8 mouse cellular contexts compared by ENCODE assay signal in the genomic region with DNA sequence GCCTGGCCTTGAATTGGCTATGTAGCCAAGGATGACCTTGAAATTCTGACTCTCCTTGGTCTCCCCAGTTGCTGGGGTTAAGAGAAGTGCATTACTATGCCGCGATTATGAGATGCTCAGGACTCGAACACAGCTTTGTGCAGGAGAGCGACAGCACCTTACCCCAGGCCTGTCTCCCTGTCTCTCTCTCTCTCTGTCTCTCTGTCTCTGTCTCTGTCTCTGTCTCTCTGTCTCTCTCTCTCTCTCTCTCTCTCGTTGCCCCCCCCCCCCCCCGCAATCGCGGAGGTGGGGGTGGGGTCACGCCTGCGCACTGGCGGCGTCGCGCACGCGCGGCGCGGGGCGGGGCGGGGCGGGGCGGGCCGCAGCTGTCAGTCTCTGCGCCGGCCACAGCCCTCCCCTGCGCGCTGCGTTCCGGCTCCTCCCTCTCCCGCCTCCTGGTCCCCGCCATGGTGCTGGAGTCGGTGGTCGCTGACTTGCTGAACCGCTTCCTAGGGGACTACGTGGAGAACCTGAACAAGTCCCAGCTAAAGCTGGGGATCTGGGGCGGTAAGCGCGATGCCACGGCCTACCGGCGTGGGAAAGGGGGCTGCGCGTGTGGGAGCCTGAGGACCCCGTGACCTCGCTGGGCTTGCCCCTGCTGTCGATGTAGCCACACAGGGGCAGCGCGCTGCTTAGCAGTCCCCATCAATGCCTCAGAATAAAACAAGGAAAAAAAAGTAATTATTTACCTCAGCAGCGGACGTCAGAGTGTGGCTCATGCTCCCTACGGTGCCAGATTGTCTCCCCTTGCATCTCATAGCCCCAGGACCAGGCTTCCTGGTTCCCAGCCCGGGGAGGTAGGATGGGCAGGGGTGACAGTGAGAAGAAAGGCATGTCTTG. TPM values are rescaled to one million over a fixed set of nuclear protein-coding genes. Genes with fewer than 3 reads are reported as not detected.
DNase-seq lines count a peak whose midpoint lies in the region; ATAC-seq lines count a peak whose summit lies in the region.

Gene Vps13c, plus strand, starts transcription at position 416 of the 879 bp plus-strand sequence.

- H3K27ac ChIP-seq in hindbrain, embryonic 11.5 days (ENCODE audit: low read depth, low read length) = peak within 1 kb of the TSS; percentile 83

- H3K4me3 ChIP-seq in hindbrain, embryonic 11.5 days (ENCODE audit: low read depth, low read length) = peak within 1 kb of the TSS; percentile 70

- H3K36me3 ChIP-seq in hindbrain, embryonic 11.5 days (ENCODE audit: control insufficient read depth, insufficient read depth, low read length) = no peaks in the 10 kb centered on the region

- ATAC-seq in hindbrain, embryonic 11.5 days (ENCODE audit: low FRiP score) = peak; percentile 98

- no peaks in the 10 kb centered on the region for H3K9me3 ChIP-seq in hindbrain, embryonic 11.5 days (ENCODE audit: control insufficient read depth, low read length)

- H3K27me3 ChIP-seq in hindbrain, embryonic 11.5 days (ENCODE audit: control insufficient read depth, insufficient read depth, low read length) = no peaks in the 10 kb centered on the region

- peak within 1 kb of the TSS; percentile 74 for H3K9ac ChIP-seq in hindbrain, embryonic 11.5 days (ENCODE audit: low read depth, low read length)

- peak; percentile 86 for DNase-seq in Muller cell, postnatal 12 days (ENCODE audit: inconsistent ontology term)
- DNase-seq in cerebellum, adult 9-10 months = peak; percentile 82
- DNase-seq in frontal cortex, adult 2 months (ENCODE audit: extremely low spot score in 1 of 2, low spot score in 1 of 2) = peak; percentile 36 to 74
- DNase-seq in hindbrain, embryonic 11.5 days (ENCODE audit: low spot score) = peak; percentile 88
- DNase-seq in layer of hippocampus, postnatal 36 days = peak; percentile 77 to 79
- peak; percentile 78 for DNase-seq in lung, postnatal 25 days (ENCODE audit: low spot score)
- DNase-seq in retina, embryonic 14.5 days (ENCODE audit: low spot score) = peak; percentile 85
- peak; percentile 83 to 87 for DNase-seq in thymus, postnatal 36 days

- peak within 1 kb of the TSS; percentile 65 for H3K4me2 ChIP-seq in hindbrain, embryonic 11.5 days (replicated peaks; ENCODE audit: low read depth, low read length)

- WGBS in hindbrain, embryonic 11.5 days = 2% methylated on average over 37 of the region's 53 CpGs

- H3K4me1 ChIP-seq in hindbrain, embryonic 11.5 days (replicated peaks; ENCODE audit: control insufficient read depth, insufficient read depth, low read length) = no peaks in the 10 kb centered on the region

RNA-seq across cellular contexts. Expression of gene Vps13c, which starts in this region (rescaled TPM):
- polyA plus RNA-seq in frontal cortex, adult 2 months (2012; rRNA removed) = 35.1 and 41.8 TPM in 2 replicates
- 8.8 and 14.7 TPM in 2 replicates for polyA plus RNA-seq in hindbrain, embryonic 11.5 days (2014; fragmentation: Nextera tagmentation; extraction: Ambion mirVana)
- total RNA-seq in layer of hippocampus, postnatal 36 days (2021) = 100 to 1,000 TPM; 107 to 123 TPM

Comparison
In these comparisons a context has a peak if more than half of its experiments do, and no peak if none do; other contexts are left out.
1. Peak in every context shown above with its lines: DNase-seq, ATAC-seq, H3K4me3 ChIP-seq and H3K27ac ChIP-seq.